Mouse (Mus musculus) neural tube, embryonic 10.5 days (tissue): ENCODE results near the gene Olfr768.
"Not testable (repeated sequence)": the region's sequence is repeated elsewhere in the genome, so short reads cannot be mapped to it uniquely, and the experiment has no call there.

Experiments used
- DNase-seq: peaks from one replicate; pipeline ENCODE4 v3.0.0-alpha.2; 2017; ENCODE audit warnings: low spot score; ENCODE audit errors: extremely low spot score

Olfr768 gene

GRCm38 (mm10) chr10:129099275-129099674 is at the start of gene Olfr768:
Gene Olfr768, minus strand, starts transcription at chr10:129099375.
- DNase-seq, result no peak

- no peak for DNase-seq
Observed at GRCm38 (mm10) chr10:129138898-129139297, 39.7 kb upstream of the Olfr768 start, which contains the start of gene Olfr770. Gene Olfr770, minus strand, starts transcription at chr10:129138998.

GRCm38 (mm10) chr10:129117761-129118160 is 18.6 kb upstream of the Olfr768 start, which contains the start of gene Olfr769:
Gene Olfr769, minus strand, starts transcription at chr10:129117861.
- no peak for DNase-seq

- no peak for DNase-seq
Observed at GRCm38 (mm10) chr10:129115146-129115545, 16.0 kb upstream of the Olfr768 start.

- DNase-seq, result no peak
Observed at GRCm38 (mm10) chr10:129101231-129101630, 2.1 kb upstream of the Olfr768 start.

GRCm38 (mm10) chr10:129082810-129083209 is 16.4 kb downstream of the Olfr768 start, which contains the start of gene Olfr767:
Gene Olfr767, minus strand, starts transcription at chr10:129082910.
- DNase-seq, result not testable (repeated sequence)

GRCm38 (mm10) chr10:129068877-129069276 is 30.3 kb downstream of the Olfr768 start, which contains the start of gene Olfr766-ps1:
Gene Olfr766-ps1, minus strand, starts transcription at chr10:129068977.
- no peak for DNase-seq

GRCm38 (mm10) chr10:129049898-129050297 is 49.3 kb downstream of the Olfr768 start, which contains the start of gene Olfr765:
Gene Olfr765, minus strand, starts transcription at chr10:129049998.
- DNase-seq, result not testable (repeated sequence)
